Mouse (Mus musculus) stomach, embryonic 15.5 days (tissue): ENCODE results near the gene Cat. TPM values are rescaled to one million over a fixed set of nuclear protein-coding genes. Genes with fewer than 3 reads are reported as not detected.

ENCODE experiments used
- ATAC-seq: fragments of 200-750 bp; cut with Nextera tagmentation; 2 replicates; pipeline ENCODE4 v1.8.0; 2017; ENCODE audit warnings: low read depth, moderate number of reproducible peaks, moderate TSS enrichment; ENCODE audit not compliant: insufficient read depth, low FRiP score
- H3K27ac ChIP-seq: fragments of 300-500 bp; sonication (generic); 2 replicates; pipeline ENCODE4 v1.5.1; 2015; ENCODE audit warnings: mild to moderate bottlenecking, inconsistent platforms
- H3K27me3 ChIP-seq: fragments of 300-500 bp; sonication (generic); replicated peaks from 2 replicates; pipeline ENCODE4 v1.6.1; 2015; ENCODE audit warnings: inconsistent platforms
- H3K36me3 ChIP-seq: fragments of 300-500 bp; sonication (generic); 2 replicates; pipeline ENCODE4 v1.6.1; 2015; ENCODE audit warnings: inconsistent platforms
- H3K4me1 ChIP-seq: fragments of 300-500 bp; sonication (generic); 2 replicates; pipeline ENCODE4 v1.6.1; 2015; ENCODE audit warnings: inconsistent platforms
- H3K4me2 ChIP-seq: fragments of 300-500 bp; sonication (generic); 2 replicates; pipeline ENCODE4 v1.6.1; 2015; ENCODE audit warnings: mild to moderate bottlenecking, inconsistent platforms
- H3K4me3 ChIP-seq: fragments of 300-500 bp; sonication (generic); replicated peaks from 2 replicates; pipeline ENCODE4 v1.5.1; 2015; ENCODE audit warnings: inconsistent platforms
- H3K9ac ChIP-seq: fragments of 300-500 bp; sonication (generic); 2 replicates; pipeline ENCODE4 v1.6.1; 2015; ENCODE audit warnings: inconsistent platforms
- H3K9me3 ChIP-seq: fragments of 300-500 bp; sonication (generic); 2 replicates; pipeline ENCODE4 v1.6.1; 2016; ENCODE audit warnings: inconsistent platforms
- WGBS: fragments of 180-500 bp; shearing (Covaris S2); methylation state at CpG from one replicate; pipeline ENCODE4 v1.1.7; 2015; 5-methylcytosine and 5-hydroxymethylcytosine counted together
- polyA plus RNA-seq: library from polyadenylated mRNA; unstranded; fragments of >200 nt; fragmentation: Nextera tagmentation; extraction: Ambion mirVana; gene quantifications from 2 replicates; pipeline ENCODE4 v1.2.1, GENCODE M21; 2015

Gene Cat
- polyA plus RNA-seq, 1 experiment from 2014 or later: 105 TPM

DNA sequence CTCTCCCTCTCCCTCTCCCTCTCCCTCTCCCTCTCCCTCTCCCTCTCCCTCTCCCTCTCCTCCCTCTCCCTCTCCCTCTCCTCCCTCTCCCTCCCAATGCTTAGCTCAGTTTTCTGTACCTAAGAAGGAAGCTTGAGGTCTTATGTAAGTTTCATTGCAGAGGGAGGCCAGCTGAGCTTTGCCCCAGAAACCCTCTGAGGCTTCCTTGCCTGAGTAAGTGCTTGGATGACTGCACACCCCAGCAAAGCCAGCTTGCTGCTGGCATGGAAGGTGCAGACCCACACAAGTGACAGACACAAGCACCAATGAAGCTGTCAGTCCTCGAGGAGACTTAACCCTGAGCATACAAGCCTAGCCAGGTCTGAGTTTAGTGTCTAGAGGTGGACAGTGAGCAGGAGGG lies 54.2 kb downstream of the Cat start:
- no peak overlapping the region for H3K4me3 ChIP-seq
- H3K27ac ChIP-seq: no peak overlapping the region
- H3K4me1 ChIP-seq: no peaks in the 10 kb centered on the region
- no peaks in the 10 kb centered on the region for H3K27me3 ChIP-seq
- H3K4me2 ChIP-seq: no peak overlapping the region
- no peaks in the 10 kb centered on the region for H3K36me3 ChIP-seq
- ATAC-seq: no peak
- H3K9ac ChIP-seq: no peak overlapping the region
- H3K9me3 ChIP-seq: no peaks in the 10 kb centered on the region
- 45% methylated on average over 1 of the region's 1 CpGs for WGBS

- H3K36me3 ChIP-seq: no peaks in the 10 kb centered on the region
- WGBS: 69% methylated on average over 3 of the region's 3 CpGs
- ATAC-seq: no peak
- H3K27me3 ChIP-seq: no peaks in the 10 kb centered on the region
- H3K4me3 ChIP-seq: no peak overlapping the region
- no peak overlapping the region for H3K4me2 ChIP-seq
- H3K27ac ChIP-seq: no peak overlapping the region
- no peak overlapping the region for H3K9ac ChIP-seq
- H3K9me3 ChIP-seq: no peaks in the 10 kb centered on the region
- H3K4me1 ChIP-seq: no peaks in the 10 kb centered on the region
Observed at GRCm38 (mm10) chr2:103428356-103428755, 56.6 kb downstream of the Cat start.

DNA sequence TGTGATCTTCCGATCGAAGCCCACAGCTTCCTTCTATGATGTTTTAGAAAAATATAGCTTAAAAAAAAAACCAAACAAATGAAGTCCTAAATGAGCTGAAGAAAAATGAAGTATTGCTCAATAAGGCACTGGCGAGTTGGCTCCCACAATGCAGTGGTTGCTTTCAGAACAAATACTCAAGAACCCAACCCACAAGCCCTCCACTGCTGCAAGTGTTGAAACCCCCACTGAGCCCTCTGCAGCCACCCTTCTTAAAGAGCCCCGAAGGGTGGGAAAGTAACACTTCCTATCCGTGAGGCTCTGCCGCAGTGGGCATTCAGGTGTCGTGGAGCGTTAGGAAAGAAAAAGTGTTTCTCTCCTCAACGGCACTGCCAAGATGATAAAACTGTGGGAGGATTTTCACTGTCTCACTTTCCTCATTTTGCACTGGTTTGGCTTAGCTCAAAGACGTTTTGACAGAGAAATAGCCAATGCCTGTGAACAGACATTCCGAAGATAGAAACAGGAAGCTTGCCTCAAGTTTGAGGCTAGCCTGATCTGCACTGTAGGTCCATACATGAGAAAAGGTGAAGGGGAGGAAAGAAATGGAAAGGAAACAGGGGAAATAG lies 59.4 kb downstream of the Cat start:
- 63% methylated on average over 11 of the region's 11 CpGs for WGBS
- H3K4me3 ChIP-seq: no peak overlapping the region

GRCm38 (mm10) chr2:103424349-103425026 lies 60.5 kb downstream of the Cat start:
- no peaks in the 10 kb centered on the region; the same call in 1 of the 2 replicates for H3K4me1 ChIP-seq
- no peaks in the 10 kb centered on the region for H3K9me3 ChIP-seq
- H3K9ac ChIP-seq: no peak overlapping the region
- peak overlapping the region; percentile 45 for H3K4me2 ChIP-seq
- no peaks in the 10 kb centered on the region for H3K27me3 ChIP-seq
- peak overlapping the region; percentile 24 for H3K4me3 ChIP-seq
- 22% methylated on average over 12 of the region's 12 CpGs for WGBS
- H3K36me3 ChIP-seq: no peaks in the 10 kb centered on the region
- peak overlapping the region; percentile 45; the same call in 1 of the 2 replicates for H3K27ac ChIP-seq
- ATAC-seq: peak; percentile 13; the same call in 1 of the 2 replicates

More for the DNA sequence above, 59.4 kb downstream of the Cat start:
- ATAC-seq: no peak
- Histone ChIP-seq H3K9ac (no peak overlapping the region), H3K4me1 (no peaks in the 10 kb centered on the region; the same call in 1 of the 2 replicates), H3K4me2 (no peak overlapping the region), H3K27ac (no peak overlapping the region), H3K9me3 (no peaks in the 10 kb centered on the region), H3K36me3 (no peaks in the 10 kb centered on the region), H3K27me3 (no peaks in the 10 kb centered on the region)

GRCm38 (mm10) chr2:103423884-103424283 lies 61.1 kb downstream of the Cat start:
- Histone ChIP-seq H3K4me3 (peak overlapping the region; percentile 24), H3K4me1 (no peaks in the 10 kb centered on the region; the same call in 1 of the 2 replicates), H3K4me2 (peak overlapping the region; percentile 45), H3K27me3 (no peaks in the 10 kb centered on the region), H3K9me3 (no peaks in the 10 kb centered on the region), H3K9ac (no peak overlapping the region), H3K36me3 (no peaks in the 10 kb centered on the region), H3K27ac (peak overlapping the region; percentile 45; the same call in 1 of the 2 replicates)
- ATAC-seq: peak; percentile 65
- WGBS: 53% methylated on average over 12 of the region's 12 CpGs

DNA sequence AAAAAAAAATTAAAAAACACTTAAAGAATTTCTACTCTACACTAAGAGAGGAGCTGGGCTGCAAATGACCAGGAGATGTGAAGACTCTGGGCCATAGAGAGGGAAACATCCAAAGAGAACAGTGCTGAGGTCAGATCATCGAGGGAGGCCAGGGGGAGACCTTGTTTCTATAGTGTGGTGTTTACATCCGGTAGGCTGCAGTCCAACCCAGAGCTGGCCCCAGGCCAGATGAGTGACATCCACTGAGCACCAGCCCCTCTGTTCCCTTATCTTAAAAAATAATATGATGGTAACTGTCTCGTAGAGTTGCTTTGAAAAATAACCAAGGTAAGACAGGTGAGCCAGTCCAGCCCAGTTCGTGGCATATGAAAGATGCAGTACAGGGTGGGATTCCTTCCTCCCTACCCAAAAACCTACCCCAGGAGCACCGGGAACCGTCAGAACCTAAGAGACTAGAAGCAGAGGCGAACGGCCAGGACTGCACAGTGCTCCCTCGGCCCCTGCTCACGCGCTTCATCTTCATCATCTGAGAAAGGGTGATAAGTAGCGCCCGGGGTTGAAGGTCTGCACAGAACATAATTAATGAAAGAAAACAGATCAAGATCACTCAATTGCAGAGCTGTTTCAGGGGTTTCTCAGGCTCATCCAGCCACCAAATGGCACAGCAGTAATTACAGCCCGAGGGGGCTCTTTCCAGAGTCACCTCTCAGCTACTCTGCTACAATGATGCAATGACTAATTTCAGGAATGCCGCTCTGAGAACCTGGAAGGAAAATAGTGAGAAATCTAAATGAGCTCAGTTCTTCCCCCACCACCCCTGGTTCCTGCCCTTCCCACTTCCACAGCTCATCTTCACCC lies 64.1 kb downstream of the Cat start:
- H3K4me1 ChIP-seq: no peaks in the 10 kb centered on the region; the same call in 1 of the 2 replicates
- WGBS: 45% methylated on average over 15 of the region's 15 CpGs
- no peak for ATAC-seq
- no peaks in the 10 kb centered on the region for H3K27me3 ChIP-seq
- no peak overlapping the region for H3K4me3 ChIP-seq
- no peak overlapping the region for H3K4me2 ChIP-seq
- H3K9ac ChIP-seq: no peak overlapping the region
- no peaks in the 10 kb centered on the region for H3K9me3 ChIP-seq
- H3K36me3 ChIP-seq: no peaks in the 10 kb centered on the region
- H3K27ac ChIP-seq: no peak overlapping the region

GRCm38 (mm10) chr2:103415774-103416173 lies 69.2 kb downstream of the Cat start:
- no peak overlapping the region for H3K4me2 ChIP-seq
- ATAC-seq: no peak
- H3K9me3 ChIP-seq: no peaks in the 10 kb centered on the region
- H3K27ac ChIP-seq: no peak overlapping the region
- H3K4me3 ChIP-seq: no peak overlapping the region
- no peaks in the 10 kb centered on the region for H3K36me3 ChIP-seq
- H3K4me1 ChIP-seq: no peaks in the 10 kb centered on the region; the same call in 1 of the 2 replicates
- H3K27me3 ChIP-seq: no peaks in the 10 kb centered on the region
- no peak overlapping the region for H3K9ac ChIP-seq
- 79% methylated on average over 3 of the region's 3 CpGs for WGBS

DNA sequence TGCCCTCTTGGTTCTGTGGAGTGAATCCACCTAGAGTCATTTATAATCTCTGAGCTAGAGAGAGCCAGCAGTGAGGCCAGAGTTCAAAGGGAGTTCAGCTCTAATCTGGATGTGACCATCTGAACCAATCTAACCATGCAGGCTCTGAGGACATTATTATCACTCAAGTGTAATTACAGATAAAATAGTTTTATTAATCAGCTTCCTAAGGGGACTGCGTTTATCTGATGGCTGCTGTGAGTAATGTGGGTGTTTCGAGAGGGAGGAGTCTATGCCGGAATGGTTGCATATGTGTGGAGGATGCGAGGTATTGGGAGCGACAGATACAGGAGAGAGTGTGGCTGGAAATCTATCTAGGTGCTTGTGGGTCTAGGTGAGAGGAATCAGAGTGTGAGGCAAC lies 71.6 kb downstream of the Cat start:
- 35% methylated on average over 5 of the region's 5 CpGs for WGBS
- 0 out of 2 replicates have a peak, but pooled peaks have one; percentile 31 for ATAC-seq

GRCm38 (mm10) chr2:103411816-103412215 lies 73.1 kb downstream of the Cat start:
- no peak overlapping the region for H3K9ac ChIP-seq
- no peak overlapping the region for H3K4me2 ChIP-seq
- H3K9me3 ChIP-seq: no peaks in the 10 kb centered on the region
- no peaks in the 10 kb centered on the region for H3K36me3 ChIP-seq
- no peaks in the 10 kb centered on the region for H3K4me1 ChIP-seq
- H3K27me3 ChIP-seq: no peaks in the 10 kb centered on the region
- no peak overlapping the region for H3K4me3 ChIP-seq
- 0 out of 2 replicates have a peak, but pooled peaks have one; percentile 10 for ATAC-seq
- H3K27ac ChIP-seq: no peak overlapping the region
- 82% methylated on average over 3 of the region's 3 CpGs for WGBS

More for the DNA sequence above, 71.6 kb downstream of the Cat start:
- H3K36me3 ChIP-seq: no peaks in the 10 kb centered on the region
- no peaks in the 10 kb centered on the region for H3K9me3 ChIP-seq
- no peak overlapping the region for H3K27ac ChIP-seq
- H3K4me1 ChIP-seq: no peaks in the 10 kb centered on the region
- no peak overlapping the region for H3K4me2 ChIP-seq
- no peaks in the 10 kb centered on the region for H3K27me3 ChIP-seq
- no peak overlapping the region for H3K9ac ChIP-seq
- H3K4me3 ChIP-seq: no peak overlapping the region

- Histone ChIP-seq H3K36me3 (no peaks in the 10 kb centered on the region), H3K27me3 (no peaks in the 10 kb centered on the region), H3K9ac (no peak within 1 kb of the TSS), H3K27ac (no peak within 1 kb of the TSS), H3K4me1 (no peaks in the 10 kb centered on the region), H3K4me2 (no peak within 1 kb of the TSS), H3K9me3 (no peaks in the 10 kb centered on the region), H3K4me3 (no peak within 1 kb of the TSS)
- WGBS: 75% methylated on average over 6 of the region's 6 CpGs
- no peak for ATAC-seq
Observed at GRCm38 (mm10) chr2:103411348-103411747, 73.6 kb downstream of the Cat start, which contains the start of gene Elf5. Gene Elf5 (plus strand): TSS chr2:103411688.

DNA sequence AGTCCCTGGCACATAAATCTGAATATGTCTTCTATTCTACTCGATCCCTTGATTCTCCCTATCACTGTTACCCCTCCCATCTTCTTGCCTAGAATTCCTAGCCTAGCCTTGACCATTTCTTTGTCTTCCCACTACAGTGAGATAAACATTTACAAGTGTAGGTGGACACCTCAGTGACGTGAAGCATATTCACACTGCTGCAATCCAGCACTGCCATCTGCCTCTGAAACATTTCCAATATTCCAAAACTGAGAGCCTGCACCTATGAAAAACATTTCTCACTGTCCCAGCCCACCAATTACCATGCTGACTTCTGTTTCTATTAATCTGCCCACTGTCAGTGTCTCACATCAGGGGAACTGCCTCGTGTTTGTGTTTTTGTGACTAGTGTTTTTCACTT lies 78.7 kb downstream of the Cat start:
- no peaks in the 10 kb centered on the region for H3K36me3 ChIP-seq
- H3K9me3 ChIP-seq: no peaks in the 10 kb centered on the region
- no peak for ATAC-seq
- H3K27me3 ChIP-seq: no peaks in the 10 kb centered on the region
- H3K9ac ChIP-seq: no peak overlapping the region
- no peaks in the 10 kb centered on the region for H3K4me1 ChIP-seq
- no peak overlapping the region for H3K4me3 ChIP-seq
- no peak overlapping the region for H3K4me2 ChIP-seq
- H3K27ac ChIP-seq: no peak overlapping the region
- 65% methylated on average over 3 of the region's 3 CpGs for WGBS
